Mouse (Mus musculus): ENCODE measurements around the gene Apoc3. TPM values are rescaled to one million over a fixed set of nuclear protein-coding genes. Genes with fewer than 3 reads are reported as not detected.

Apoc3 gene
- total RNA-seq, 1 experiment = not detected

DNA sequence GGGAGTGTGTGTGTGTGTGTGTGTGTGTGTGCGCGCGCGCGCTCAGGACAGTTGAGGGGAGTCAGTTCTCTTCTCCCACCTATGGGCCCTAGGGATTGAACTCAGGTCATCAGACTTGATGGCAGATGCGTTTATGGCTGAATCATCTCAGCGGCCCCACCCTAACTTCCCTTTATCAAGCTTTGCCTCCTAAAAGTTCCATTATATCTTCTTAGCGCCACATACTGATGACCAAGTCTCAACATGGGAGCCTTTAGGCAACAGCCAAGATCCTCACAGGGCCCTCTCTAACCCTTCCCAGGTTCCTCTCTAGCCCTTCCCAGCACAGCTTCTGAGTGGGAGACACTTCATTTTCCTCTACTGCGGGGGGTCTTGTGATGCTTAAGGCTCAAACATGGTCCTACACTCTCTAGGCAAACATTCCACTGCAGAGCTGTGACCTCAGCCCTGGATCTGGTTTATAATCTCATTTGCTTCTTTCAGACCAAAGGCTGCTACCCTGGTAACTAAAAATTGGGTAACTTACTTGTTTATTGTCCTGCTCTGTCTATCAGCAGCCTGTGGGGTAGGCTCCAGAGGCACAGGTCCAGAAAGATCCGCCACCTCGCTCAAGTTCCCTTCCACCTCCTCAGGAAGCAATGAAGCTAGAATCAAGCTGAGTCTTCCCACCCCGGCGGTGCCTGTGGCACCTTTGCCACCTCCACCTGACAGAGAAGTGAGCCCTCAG is 18.5 kb downstream of the Apoc3 start:
- no peak for TF ChIP-seq HCFC1 (IDR thresholded peaks at IDR 0.05; ENCODE audit: borderline replicate concordance, insufficient read depth, low read length)
- Histone ChIP-seq H3K36me3 (ENCODE audit: control insufficient read depth, insufficient read depth, low read length, poor library complexity, severe bottlenecking) (peaks cover 17% of the 10 kb centered on the region), H3K4me1 (ENCODE audit: control insufficient read depth in 2 of 2, insufficient read depth in 2 of 2, low read length in 2 of 2, poor library complexity in 1 of 2) (no peaks in the 10 kb centered on the region; a peak in 1 of 4 replicates), H3K27ac (ENCODE audit: insufficient read depth, low read depth, low read length, poor library complexity, severe bottlenecking) (no peak overlapping the region), H3K4me3 (ENCODE audit: insufficient read depth in 1 of 2, low read depth in 1 of 2, low read length in 2 of 2, poor library complexity in 1 of 2, severe bottlenecking in 1 of 2) (no peak overlapping the region), H3K9me3 (ENCODE audit: control insufficient read depth, insufficient read depth, low read depth, low read length) (no peaks in the 10 kb centered on the region), H3K9ac (ENCODE audit: insufficient read depth, low read depth, low read length, poor library complexity, severe bottlenecking) (no peak overlapping the region)
- DNase-seq (ENCODE audit: low read depth, low spot score) = no peak
- in situ Hi-C loops (cut with MboI; ENCODE audit: low sequenced_read_pairs in 2 of 2, unreplicated experiment in 2 of 2) = no loop called here

- H3K36me3 ChIP-seq (ENCODE audit: control insufficient read depth, insufficient read depth, low read length, poor library complexity, severe bottlenecking) = peaks cover 16% of the 10 kb centered on the region
- in situ Hi-C loops (cut with MboI; ENCODE audit: low sequenced_read_pairs in 2 of 2, unreplicated experiment in 2 of 2) = no loop called here
- no peak overlapping the region for H3K27ac ChIP-seq (ENCODE audit: insufficient read depth, low read depth, low read length, poor library complexity, severe bottlenecking)
These were observed 19.8 kb downstream of the Apoc3 start for GRCm38 (mm10) chr9:46215338-46216322.

GRCm38 (mm10) chr9:46214946-46215337 is 20.5 kb downstream of the Apoc3 start:
- no peak overlapping the region for H3K27ac ChIP-seq (ENCODE audit: insufficient read depth, low read depth, low read length, poor library complexity, severe bottlenecking)
- no peak overlapping the region for H3K4me3 ChIP-seq (ENCODE audit: insufficient read depth in 1 of 2, low read depth in 1 of 2, low read length in 2 of 2, poor library complexity in 1 of 2, severe bottlenecking in 1 of 2)
- H3K4me1 ChIP-seq (ENCODE audit: control insufficient read depth in 2 of 2, insufficient read depth in 2 of 2, low read length in 2 of 2, poor library complexity in 1 of 2) = peaks cover 0 to 2% of the 10 kb centered on the region in 2 experiments; a peak in 1 of 4 replicates
- in situ Hi-C loops (cut with MboI; ENCODE audit: low sequenced_read_pairs in 2 of 2, unreplicated experiment in 2 of 2) = no loop called here
- DNase-seq (ENCODE audit: low read depth, low spot score) = no peak
- peaks cover 14% of the 10 kb centered on the region for H3K36me3 ChIP-seq (ENCODE audit: control insufficient read depth, insufficient read depth, low read length, poor library complexity, severe bottlenecking)
- no peak for TF ChIP-seq MAFK (IDR thresholded peaks at IDR 0.05; ENCODE audit: insufficient read depth, low read depth, low read length)
- no peak for TF ChIP-seq HCFC1 (IDR thresholded peaks at IDR 0.05; ENCODE audit: borderline replicate concordance, insufficient read depth, low read length)
- TF ChIP-seq ZC3H11A (IDR thresholded peaks at IDR 0.05; ENCODE audit: borderline replicate concordance, low read depth, low read length) = no peak
- TF ChIP-seq ZNF384 (IDR thresholded peaks at IDR 0.05; ENCODE audit: low read depth, low read length) = no peak
- TF ChIP-seq CHD2 (IDR thresholded peaks at IDR 0.05; ENCODE audit: low read depth, low read length) = no peak
- H3K9ac ChIP-seq (ENCODE audit: insufficient read depth, low read depth, low read length, poor library complexity, severe bottlenecking) = no peak overlapping the region
- H3K9me3 ChIP-seq (ENCODE audit: control insufficient read depth, insufficient read depth, low read depth, low read length) = no peaks in the 10 kb centered on the region

More at GRCm38 (mm10) chr9:46215338-46216322, 19.8 kb downstream of the Apoc3 start:
- Histone ChIP-seq H3K4me3 (ENCODE audit: insufficient read depth in 1 of 2, low read depth in 1 of 2, low read length in 2 of 2, poor library complexity in 1 of 2, severe bottlenecking in 1 of 2) (no peak overlapping the region), H3K9ac (ENCODE audit: insufficient read depth, low read depth, low read length, poor library complexity, severe bottlenecking) (no peak overlapping the region), H3K9me3 (ENCODE audit: control insufficient read depth, insufficient read depth, low read depth, low read length) (no peaks in the 10 kb centered on the region), H3K4me1 (ENCODE audit: control insufficient read depth in 2 of 2, insufficient read depth in 2 of 2, low read length in 2 of 2, poor library complexity in 1 of 2) (peaks cover 0 to under 1% of the 10 kb centered on the region in 2 experiments; a peak in 1 of 4 replicates)
- DNase-seq (ENCODE audit: low read depth, low spot score) = no peak
- TF ChIP-seq ZNF384 (IDR thresholded peaks at IDR 0.05; ENCODE audit: low read depth, low read length) (no peak), CHD2 (IDR thresholded peaks at IDR 0.05; ENCODE audit: low read depth, low read length) (no peak), HCFC1 (IDR thresholded peaks at IDR 0.05; ENCODE audit: borderline replicate concordance, insufficient read depth, low read length) (no peak), MAFK (IDR thresholded peaks at IDR 0.05; ENCODE audit: insufficient read depth, low read depth, low read length) (no peak), ZC3H11A (IDR thresholded peaks at IDR 0.05; ENCODE audit: borderline replicate concordance, low read depth, low read length) (no peak)

DNA sequence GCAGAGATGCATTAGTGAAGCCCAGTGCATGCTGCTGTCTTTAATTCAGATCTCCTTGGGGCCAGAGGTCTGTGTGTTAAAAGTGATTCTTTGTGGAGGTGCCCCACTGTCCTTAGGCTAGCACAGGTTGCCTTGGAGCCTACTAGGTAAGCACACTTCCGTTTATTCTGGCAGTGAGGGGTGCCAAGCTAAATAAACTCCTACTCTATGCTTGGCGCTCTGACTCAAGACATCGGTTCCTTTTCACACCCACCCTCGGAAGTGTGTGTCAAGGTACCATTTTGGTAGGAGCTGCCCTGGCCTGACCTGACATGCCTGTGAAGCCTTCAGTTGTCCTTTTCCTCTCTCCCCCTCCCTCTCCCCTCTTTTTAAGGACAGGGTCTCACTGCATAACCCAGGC is 21.2 kb downstream of the Apoc3 start:
- in situ Hi-C loops (cut with MboI; ENCODE audit: low sequenced_read_pairs in 2 of 2, unreplicated experiment in 2 of 2) = no loop called here
- TF ChIP-seq MAFK (IDR thresholded peaks at IDR 0.05; ENCODE audit: insufficient read depth, low read depth, low read length) = no peak
- TF ChIP-seq ZNF384 (IDR thresholded peaks at IDR 0.05; ENCODE audit: low read depth, low read length) = no peak
- TF ChIP-seq CHD2 (IDR thresholded peaks at IDR 0.05; ENCODE audit: low read depth, low read length) = no peak
- no peak for TF ChIP-seq HCFC1 (IDR thresholded peaks at IDR 0.05; ENCODE audit: borderline replicate concordance, insufficient read depth, low read length)
- TF ChIP-seq ZC3H11A (IDR thresholded peaks at IDR 0.05; ENCODE audit: borderline replicate concordance, low read depth, low read length) = no peak
- peaks cover 14% of the 10 kb centered on the region for H3K36me3 ChIP-seq (ENCODE audit: control insufficient read depth, insufficient read depth, low read length, poor library complexity, severe bottlenecking)

More for the DNA sequence above, 21.2 kb downstream of the Apoc3 start:
- DNase-seq (ENCODE audit: low read depth, low spot score) = no peak
- Histone ChIP-seq H3K9me3 (ENCODE audit: control insufficient read depth, insufficient read depth, low read depth, low read length) (no peaks in the 10 kb centered on the region), H3K9ac (ENCODE audit: insufficient read depth, low read depth, low read length, poor library complexity, severe bottlenecking) (no peak overlapping the region), H3K4me3 (ENCODE audit: insufficient read depth in 1 of 2, low read depth in 1 of 2, low read length in 2 of 2, poor library complexity in 1 of 2, severe bottlenecking in 1 of 2) (no peak overlapping the region), H3K4me1 (ENCODE audit: control insufficient read depth in 2 of 2, insufficient read depth in 2 of 2, low read length in 2 of 2, poor library complexity in 1 of 2) (peaks cover 0 to 2% of the 10 kb centered on the region in 2 experiments; a peak in 1 of 4 replicates), H3K27ac (ENCODE audit: insufficient read depth, low read depth, low read length, poor library complexity, severe bottlenecking) (no peak overlapping the region)
